Mouse (Mus musculus) ES-Bruce4 (cell line): ENCODE measurements around the gene Rhoj.

Source experiments
- CTCF ChIP-seq: IDR thresholded peaks from one replicate; pipeline ENCODE4 v1.8.1; 2011; ENCODE audit warnings: low read depth, low read length
- POLR2A ChIP-seq: IDR thresholded peaks from one replicate; pipeline ENCODE4 v1.8.1; 2011; ENCODE audit warnings: low read length; ENCODE audit not compliant: insufficient read depth

DNA sequence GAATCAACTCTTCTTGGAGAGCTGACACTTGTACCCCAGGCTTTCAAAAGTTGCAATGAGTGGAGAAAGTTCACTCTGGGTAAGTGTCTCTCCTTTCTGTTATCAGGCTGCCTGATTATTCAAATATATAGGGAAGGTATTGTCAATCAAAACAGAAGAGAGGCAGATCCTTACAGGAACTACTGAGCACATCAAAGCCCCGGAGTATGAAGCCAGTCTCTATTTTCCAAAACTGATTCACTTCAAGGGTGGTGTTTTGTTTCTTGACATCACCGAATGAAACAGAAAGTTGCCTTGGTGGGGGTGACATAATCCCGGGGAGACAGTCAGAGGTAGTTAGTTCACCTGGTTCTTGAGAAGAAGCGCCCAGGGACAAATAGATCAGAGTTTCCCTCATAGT is 108.6 kb downstream of the Rhoj start, which contains the start of gene Gphb5:
- TF ChIP-seq CTCF (no peak), POLR2A (no peak)
